Mouse (Mus musculus): ENCODE results near the gene Srrm3.

Srrm3 gene

GRCm38 (mm10) chr5:135904259-135904658 is 97.6 kb downstream of the Srrm3 start:
- DNase-seq (ENCODE audit: low spot score), result no peak

DNA sequence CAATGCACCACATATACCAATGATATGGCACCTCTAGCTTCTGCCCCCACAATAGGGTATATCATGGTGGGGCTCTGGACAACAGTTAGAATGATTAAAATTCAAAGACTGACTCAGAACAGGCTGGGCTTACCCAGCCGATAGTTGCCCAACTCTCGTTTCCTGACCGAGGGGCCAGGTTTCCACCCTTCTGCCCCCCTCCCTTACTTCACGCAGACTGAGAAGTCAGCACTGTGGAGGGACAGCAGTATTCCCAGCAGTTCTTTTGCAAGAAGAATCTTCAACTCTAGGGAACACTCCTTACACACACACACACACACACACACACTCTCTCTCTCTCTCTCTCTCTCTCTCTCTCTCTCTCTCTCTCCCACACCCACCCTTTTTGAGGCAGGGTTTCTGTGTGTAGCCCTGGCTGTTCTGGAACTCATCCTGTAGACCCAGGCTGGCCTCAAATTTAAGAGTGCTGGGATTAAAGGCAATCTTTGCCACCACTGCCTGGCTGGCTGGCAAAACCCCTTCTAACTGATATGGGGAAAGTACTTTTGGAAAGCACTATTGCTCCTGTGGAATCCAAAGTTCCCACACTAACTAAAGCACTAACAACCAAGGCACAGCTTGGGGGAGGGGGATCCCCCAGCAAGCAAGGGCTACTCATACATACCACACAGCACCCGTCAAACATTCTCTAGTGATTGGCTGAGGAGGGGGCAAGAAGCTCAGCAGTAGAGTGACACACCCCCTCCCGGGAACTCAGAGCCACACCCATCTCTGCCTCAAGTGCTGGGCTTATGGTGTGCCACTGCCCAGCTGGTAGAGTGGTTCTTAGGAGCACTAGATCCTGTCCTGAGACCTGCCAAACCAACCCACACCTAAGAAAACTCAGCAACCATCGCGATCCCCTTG is 98.9 kb downstream of the Srrm3 start:
- DNase-seq (ENCODE audit: low spot score), result no peak

DNA sequence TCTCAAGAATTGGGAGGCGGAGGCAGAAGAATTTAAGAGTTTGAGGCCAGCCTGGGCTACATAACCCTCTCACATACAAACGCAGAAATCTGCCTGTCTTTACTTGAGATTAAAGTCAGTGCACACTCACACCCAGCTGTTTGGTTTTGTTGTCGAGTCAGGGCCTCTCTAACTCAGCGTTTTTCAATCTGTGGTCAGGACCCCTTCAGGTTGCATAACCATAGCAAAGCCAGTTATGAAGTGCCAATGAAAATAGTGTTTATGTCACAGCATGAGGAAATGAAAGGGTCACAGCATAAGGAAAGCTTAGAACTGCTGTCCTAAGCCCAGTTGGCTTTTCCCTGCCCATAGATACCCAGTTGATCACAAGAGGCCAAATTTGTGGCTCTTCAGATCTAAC is 100.2 kb downstream of the Srrm3 start:
- no peak for DNase-seq (ENCODE audit: low spot score)

DNA sequence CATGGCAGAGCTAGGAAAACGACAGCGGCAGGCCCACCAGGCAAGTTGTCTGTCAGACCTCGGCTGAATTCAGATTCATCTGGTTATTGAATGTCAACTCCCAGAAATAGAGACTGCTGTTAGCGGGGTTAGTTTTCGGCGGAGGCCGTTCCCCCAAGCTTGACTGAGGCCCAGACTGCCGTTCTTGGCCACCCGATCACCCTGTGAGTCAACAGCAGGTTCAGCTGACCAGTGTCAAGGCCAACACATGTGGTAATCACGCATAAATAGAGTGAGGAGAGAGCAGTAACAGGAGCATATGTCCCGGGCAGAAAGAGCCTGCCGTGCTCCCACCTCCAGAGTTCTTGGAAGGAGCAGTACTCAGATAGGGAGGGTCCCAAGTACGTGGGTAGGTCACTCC is 100.6 kb downstream of the Srrm3 start:
- no peak for DNase-seq (ENCODE audit: low spot score)

- no peak for DNase-seq (ENCODE audit: low spot score)
These were observed 101.5 kb downstream of the Srrm3 start for GRCm38 (mm10) chr5:135908185-135908584.

DNA sequence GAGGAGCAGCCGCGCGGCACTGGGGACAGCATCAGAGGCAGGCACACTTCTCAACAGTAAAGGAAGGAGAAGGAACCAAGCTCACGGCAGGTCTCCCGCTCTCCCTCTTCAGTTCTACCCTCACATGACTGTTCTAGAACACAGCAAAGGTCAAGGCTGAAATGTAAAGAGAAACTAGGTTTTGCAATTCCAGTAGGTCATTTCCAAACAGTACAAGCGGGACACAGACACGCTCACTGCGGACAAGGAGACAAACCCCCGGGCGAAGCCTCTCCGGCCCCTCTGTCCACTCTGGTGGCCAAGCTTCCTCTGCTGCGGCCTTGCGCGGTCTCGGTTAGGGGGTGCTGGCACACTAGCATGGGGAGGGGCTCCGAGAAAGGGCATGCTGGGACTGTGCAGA is 102.3 kb downstream of the Srrm3 start:
- DNase-seq (ENCODE audit: low spot score), result no peak

DNA sequence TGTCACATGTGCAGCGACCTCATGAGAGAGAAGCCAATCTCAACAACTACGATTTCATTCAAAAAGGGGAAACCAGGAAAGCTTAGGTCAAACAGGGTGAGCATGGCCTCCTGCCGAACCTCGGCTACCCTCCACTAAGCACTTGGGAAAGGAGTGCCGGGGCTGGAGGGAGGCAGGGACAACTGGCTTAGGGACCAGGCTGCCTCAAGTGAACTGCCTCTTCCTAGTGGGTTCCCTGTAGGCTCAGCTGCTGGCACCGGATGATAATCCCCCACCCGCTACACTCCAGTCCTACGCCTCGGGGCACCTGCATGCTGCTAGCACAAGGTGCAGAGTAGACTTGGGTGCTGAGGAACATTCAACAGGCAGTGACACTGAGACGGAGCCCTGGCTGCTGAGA is 103.0 kb downstream of the Srrm3 start:
- DNase-seq (ENCODE audit: low spot score), result no peak

GRCm38 (mm10) chr5:135910813-135911212 is 104.1 kb downstream of the Srrm3 start:
- no peak for DNase-seq (ENCODE audit: low spot score)

- no peak for DNase-seq (ENCODE audit: low spot score)
These were observed 105.0 kb downstream of the Srrm3 start for GRCm38 (mm10) chr5:135911633-135912220.

GRCm38 (mm10) chr5:135913201-135913600 is 106.5 kb downstream of the Srrm3 start:
- no peak for DNase-seq (ENCODE audit: low spot score)

- no peak for DNase-seq (ENCODE audit: low spot score)
These were observed 107.5 kb downstream of the Srrm3 start for GRCm38 (mm10) chr5:135914156-135914555.

GRCm38 (mm10) chr5:135916051-135916565 is 109.4 kb downstream of the Srrm3 start:
- no peak for DNase-seq (ENCODE audit: low spot score)

DNA sequence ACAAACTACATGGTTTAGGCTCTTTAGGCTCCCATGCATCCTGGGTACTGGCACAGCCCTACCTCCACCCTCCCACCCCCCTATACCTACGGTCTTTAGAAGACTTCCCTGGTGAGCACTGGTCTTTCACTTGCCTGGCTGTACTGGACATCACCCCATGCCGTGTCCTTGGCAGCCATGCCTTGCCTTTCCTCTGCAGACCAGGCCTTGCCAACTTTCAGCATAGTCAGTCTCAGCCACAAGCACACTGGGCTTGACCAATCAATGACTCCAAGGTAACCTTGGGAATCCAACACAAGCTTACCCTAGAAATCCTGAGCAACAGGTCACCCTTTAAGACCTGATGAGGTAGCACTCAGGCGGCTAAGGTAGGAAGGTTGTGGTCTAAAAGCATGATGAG is 109.9 kb downstream of the Srrm3 start:
- DNase-seq (ENCODE audit: low spot score), result no peak

GRCm38 (mm10) chr5:135917327-135918058 is 110.8 kb downstream of the Srrm3 start:
- DNase-seq (ENCODE audit: low spot score), result no peak

DNA sequence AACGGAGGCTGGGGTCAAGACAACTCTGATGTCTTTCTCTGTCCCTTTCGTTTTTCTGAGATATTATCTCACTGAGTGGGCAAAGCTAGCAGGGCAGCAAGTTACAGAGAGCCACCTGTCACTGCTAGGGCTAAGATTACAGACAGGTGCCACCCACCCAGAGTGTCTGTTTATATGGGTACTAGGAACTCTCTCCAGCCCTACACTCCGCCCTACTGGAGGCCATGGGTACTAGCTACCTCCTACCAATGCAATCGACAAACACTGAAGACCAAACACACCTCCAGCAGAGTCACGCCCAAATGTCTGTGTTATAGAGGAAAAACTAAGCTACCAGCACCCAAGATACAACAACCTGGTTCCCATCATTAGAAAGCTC is 111.4 kb downstream of the Srrm3 start:
- DNase-seq (ENCODE audit: low spot score), result no peak

DNA sequence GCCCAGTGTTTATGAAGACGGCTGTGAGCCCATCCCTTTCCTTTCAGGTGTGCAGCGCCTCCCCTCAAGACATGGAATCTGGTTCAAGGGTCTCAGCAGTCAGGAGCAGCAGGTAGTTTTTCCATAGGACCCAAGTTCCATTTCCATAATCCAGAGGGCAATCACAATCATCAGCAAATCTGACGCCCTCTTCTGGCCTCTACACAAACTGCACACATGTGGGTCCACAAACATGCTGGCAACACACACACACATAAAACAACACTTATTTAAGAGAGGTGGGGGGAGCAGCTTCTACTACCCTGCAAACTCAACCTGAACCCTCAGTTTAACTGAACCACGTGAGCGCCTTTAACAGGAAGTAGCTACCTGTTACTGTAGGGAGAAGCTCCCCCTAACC is 111.9 kb downstream of the Srrm3 start:
- no peak for DNase-seq (ENCODE audit: low spot score)

DNA sequence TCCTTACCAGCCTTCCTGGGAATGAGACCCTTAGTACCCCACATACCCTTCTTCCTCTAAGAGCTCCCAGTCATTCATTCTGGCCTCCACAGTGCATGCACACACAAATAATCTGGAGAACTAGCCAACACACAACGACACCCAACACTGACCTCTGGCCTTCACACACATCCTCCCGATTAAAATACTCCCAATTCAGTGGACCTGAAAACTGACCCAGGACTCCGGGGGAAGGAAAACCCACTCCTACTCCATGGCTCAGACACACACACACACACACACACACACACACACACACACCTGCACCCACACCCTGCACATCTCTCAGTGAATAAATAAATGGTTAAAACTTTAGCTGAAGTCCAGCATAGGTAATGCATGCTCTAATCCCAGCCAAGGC is 113.2 kb downstream of the Srrm3 start:
- no peak for DNase-seq (ENCODE audit: low spot score)

GRCm38 (mm10) chr5:135923901-135924300 is 117.2 kb downstream of the Srrm3 start:
- no peak for DNase-seq (ENCODE audit: low spot score)
